17 mouse cellular contexts compared by ENCODE assay signal in the genomic region with DNA sequence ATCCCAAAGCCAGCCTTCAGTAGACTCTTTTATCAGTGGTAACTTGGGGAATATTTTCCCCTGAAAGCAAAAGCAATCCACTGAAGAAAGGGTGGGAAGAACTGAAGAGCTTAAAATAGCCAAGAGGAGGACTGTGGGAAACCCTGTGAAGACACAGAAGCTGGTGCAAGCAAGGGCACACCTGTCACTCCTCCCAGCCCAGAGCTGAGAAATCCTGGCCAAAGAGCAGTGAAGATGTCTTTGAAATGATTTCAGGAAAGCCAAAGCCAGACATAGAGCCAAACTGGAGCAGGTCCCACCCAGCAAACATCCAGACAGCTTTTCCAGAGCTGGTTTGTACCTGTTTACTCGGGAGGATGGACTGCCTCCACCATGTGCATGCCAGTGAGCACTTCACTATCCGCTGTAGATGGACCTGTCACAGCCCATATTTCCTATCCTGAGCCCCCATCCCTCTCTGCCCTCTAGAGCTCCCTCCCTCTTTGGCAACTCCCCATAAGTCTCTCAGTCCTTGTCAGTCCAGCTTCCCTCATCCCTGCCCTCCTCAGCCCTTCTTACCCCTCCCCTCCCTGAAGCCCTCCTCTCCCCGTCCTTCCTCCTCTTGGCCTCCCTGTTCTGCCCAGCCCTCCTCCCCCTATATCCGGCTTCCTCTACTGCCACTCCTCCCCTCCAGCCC.
A peak's percentile ranks its signal among the peaks of the same experiment; 100 is the strongest.
DNase-seq lines count a peak whose midpoint lies in the region; ATAC-seq and TF ChIP-seq lines count a peak whose summit lies in the region.
"Had no signal": no experiment of that assay in that cellular context is flagged by ENCODE, and none has a peak within 500 bp of the region (broad histone marks: within the 10 kb centered on the region; RNA-seq: fewer than 3 reads in every experiment).

No protein-coding gene starts in this region.

- no peak overlapping the region for H3K4me3 ChIP-seq in hindbrain, embryonic 16.5 days (ENCODE audit: low read length)
- H3K4me3 ChIP-seq in hindbrain, embryonic 12.5 days: no peak overlapping the region
- H3K4me3 ChIP-seq in midbrain, embryonic 15.5 days: no peak overlapping the region
- no peak overlapping the region for H3K4me3 ChIP-seq in midbrain, postnatal 0 days (ENCODE audit: low read depth, low read length)
- H3K4me3 ChIP-seq in hindbrain, embryonic 13.5 days: no peak overlapping the region
- H3K4me3 ChIP-seq: embryonic facial prominence, embryonic 13.5 days; forebrain, embryonic 10.5 days; heart, embryonic 13.5 days; limb, embryonic 10.5 days; liver, embryonic 15.5 days had no signal

- H3K27me3 ChIP-seq in hindbrain, embryonic 16.5 days (replicated peaks; ENCODE audit: control insufficient read depth, insufficient read depth, low read length): no peaks in the 10 kb centered on the region
- 0 out of 2 replicates have a peak, but pooled peaks cover 5% of the 10 kb centered on the region for H3K27me3 ChIP-seq in hindbrain, embryonic 12.5 days
- no peaks in the 10 kb centered on the region for H3K27me3 ChIP-seq in midbrain, embryonic 15.5 days (replicated peaks)
- H3K27me3 ChIP-seq in midbrain, postnatal 0 days (ENCODE audit: insufficient read depth, low read length): no peaks in the 10 kb centered on the region
- peaks cover 22% of the 10 kb centered on the region for H3K27me3 ChIP-seq in hindbrain, embryonic 13.5 days
- H3K27me3 ChIP-seq: embryonic facial prominence, embryonic 13.5 days; heart, embryonic 13.5 days; liver, embryonic 15.5 days had no signal

- no peak overlapping the region for H3K4me2 ChIP-seq in hindbrain, embryonic 16.5 days (ENCODE audit: low read length)
- H3K4me2 ChIP-seq in hindbrain, embryonic 12.5 days (replicated peaks): no peak overlapping the region
- H3K4me2 ChIP-seq in midbrain, embryonic 15.5 days: no peak overlapping the region
- H3K4me2 ChIP-seq in midbrain, postnatal 0 days (ENCODE audit: low read depth, low read length, poor library complexity, severe bottlenecking): no peak overlapping the region
- H3K4me2 ChIP-seq in hindbrain, embryonic 13.5 days: no peak overlapping the region
- H3K4me2 ChIP-seq: embryonic facial prominence, embryonic 13.5 days; heart, embryonic 13.5 days; liver, embryonic 15.5 days had no signal

- no peaks in the 10 kb centered on the region; the same call in 1 of the 2 replicates for H3K4me1 ChIP-seq in hindbrain, embryonic 16.5 days (ENCODE audit: control insufficient read depth, insufficient read depth, low read depth, low read length)
- 0 out of 2 replicates have a peak, but pooled peaks cover 2% of the 10 kb centered on the region for H3K4me1 ChIP-seq in hindbrain, embryonic 12.5 days
- H3K4me1 ChIP-seq in midbrain, embryonic 15.5 days: 0 out of 2 replicates have a peak, but pooled peaks cover 4% of the 10 kb centered on the region
- H3K4me1 ChIP-seq in midbrain, postnatal 0 days (ENCODE audit: insufficient read depth, low read length): peaks cover 2% of the 10 kb centered on the region; the same call in 1 of the 2 replicates
- H3K4me1 ChIP-seq in hindbrain, embryonic 13.5 days (replicated peaks): peaks cover 3% of the 10 kb centered on the region; the same call in 1 of the 2 replicates
- H3K4me1 ChIP-seq: limb, embryonic 10.5 days; liver, embryonic 15.5 days had no signal

- no peak overlapping the region for H3K9ac ChIP-seq in hindbrain, embryonic 16.5 days (ENCODE audit: low read depth, low read length)
- no peak overlapping the region for H3K9ac ChIP-seq in hindbrain, embryonic 12.5 days
- H3K9ac ChIP-seq in midbrain, embryonic 15.5 days: no peak overlapping the region
- no peak overlapping the region for H3K9ac ChIP-seq in midbrain, postnatal 0 days (replicated peaks; ENCODE audit: low read length, poor library complexity, severe bottlenecking)
- no peak overlapping the region for H3K9ac ChIP-seq in hindbrain, embryonic 13.5 days
- H3K9ac ChIP-seq: embryonic facial prominence, embryonic 13.5 days; heart, embryonic 13.5 days; liver, embryonic 15.5 days had no signal

- no peaks in the 10 kb centered on the region for H3K36me3 ChIP-seq in hindbrain, embryonic 16.5 days (ENCODE audit: control insufficient read depth, insufficient read depth, low read length)
- H3K36me3 ChIP-seq in hindbrain, embryonic 12.5 days: no peaks in the 10 kb centered on the region
- no peaks in the 10 kb centered on the region for H3K36me3 ChIP-seq in midbrain, embryonic 15.5 days (replicated peaks)
- H3K36me3 ChIP-seq in midbrain, postnatal 0 days (ENCODE audit: insufficient read depth, low read length): no peaks in the 10 kb centered on the region
- H3K36me3 ChIP-seq in hindbrain, embryonic 13.5 days: no peaks in the 10 kb centered on the region
- H3K36me3 ChIP-seq: embryonic facial prominence, embryonic 13.5 days; forebrain, embryonic 10.5 days; heart, embryonic 13.5 days; limb, embryonic 10.5 days; liver, embryonic 15.5 days had no signal

- 61% methylated on average over 4 of the region's 4 CpGs for WGBS in hindbrain, embryonic 16.5 days
- 66% methylated on average over 4 of the region's 4 CpGs for WGBS in hindbrain, embryonic 12.5 days
- WGBS in midbrain, embryonic 15.5 days: 64% methylated on average over 4 of the region's 4 CpGs
- WGBS in midbrain, postnatal 0 days: 47% methylated on average over 4 of the region's 4 CpGs
- 54% methylated on average over 4 of the region's 4 CpGs for WGBS in hindbrain, embryonic 13.5 days

- no peak overlapping the region for H3K27ac ChIP-seq in hindbrain, embryonic 16.5 days (ENCODE audit: low read depth, low read length)
- no peak overlapping the region for H3K27ac ChIP-seq in hindbrain, embryonic 12.5 days
- H3K27ac ChIP-seq in midbrain, embryonic 15.5 days: no peak overlapping the region
- H3K27ac ChIP-seq in midbrain, postnatal 0 days (ENCODE audit: low read depth, low read length): no peak overlapping the region
- H3K27ac ChIP-seq in hindbrain, embryonic 13.5 days: no peak overlapping the region
- H3K27ac ChIP-seq: embryonic facial prominence, embryonic 13.5 days; forebrain, embryonic 10.5 days; heart, embryonic 13.5 days; limb, embryonic 10.5 days; liver, embryonic 15.5 days had no signal

- no peak for TF ChIP-seq CTCF in midbrain, postnatal 0 days (IDR thresholded peaks at IDR 0.05)

- peak; percentile 58 for ATAC-seq in hindbrain, embryonic 16.5 days
- ATAC-seq in hindbrain, embryonic 12.5 days (ENCODE audit: low FRiP score): no peak
- 0 out of 2 replicates have a peak, but pooled peaks have one; percentile 35 for ATAC-seq in midbrain, embryonic 15.5 days (replicated peaks)
- ATAC-seq in midbrain, postnatal 0 days (ENCODE audit: low FRiP score): no peak
- no peak for ATAC-seq in hindbrain, embryonic 13.5 days (ENCODE audit: low FRiP score)

- no peak for DNase-seq in midbrain, postnatal 0 days (ENCODE audit: low spot score)
- DNase-seq in gastrocnemius, postnatal 10 days: peak; percentile 9
- no peak for DNase-seq in heart, adult 11 months
- DNase-seq: adrenal gland, postnatal 10 days; kidney, adult 11 months; layer of hippocampus, adult 9-11 months; lung, postnatal 36 days; thymus, adult 18-20 months had no signal

- H3K9me3 ChIP-seq in hindbrain, embryonic 16.5 days (ENCODE audit: control insufficient read depth, low read length): no peaks in the 10 kb centered on the region
- H3K9me3 ChIP-seq in hindbrain, embryonic 12.5 days (replicated peaks): no peaks in the 10 kb centered on the region
- no peaks in the 10 kb centered on the region for H3K9me3 ChIP-seq in midbrain, embryonic 15.5 days
- no peaks in the 10 kb centered on the region for H3K9me3 ChIP-seq in midbrain, postnatal 0 days (ENCODE audit: low read length)
- no peaks in the 10 kb centered on the region for H3K9me3 ChIP-seq in hindbrain, embryonic 13.5 days
- H3K9me3 ChIP-seq: embryonic facial prominence, embryonic 13.5 days; forebrain, embryonic 10.5 days; heart, embryonic 13.5 days; limb, embryonic 10.5 days; liver, embryonic 15.5 days had no signal

Comparison
In these comparisons a context has a peak if more than half of its experiments do, and no peak if none do; other contexts are left out.
1. ATAC-seq: peak in hindbrain, embryonic 16.5 days (single experiment) and midbrain, embryonic 15.5 days (single experiment); none in hindbrain, embryonic 12.5 days (single experiment), midbrain, postnatal 0 days (single experiment) and hindbrain, embryonic 13.5 days (single experiment).